Mouse (Mus musculus): ENCODE measurements at regions not wholly inside any gene's neighbourhood (a gene's known extent, or its start where the extent isn't known, plus 50 kb on each side); places are given as distances from the start of the nearest gene placed in this dataset.

DNA sequence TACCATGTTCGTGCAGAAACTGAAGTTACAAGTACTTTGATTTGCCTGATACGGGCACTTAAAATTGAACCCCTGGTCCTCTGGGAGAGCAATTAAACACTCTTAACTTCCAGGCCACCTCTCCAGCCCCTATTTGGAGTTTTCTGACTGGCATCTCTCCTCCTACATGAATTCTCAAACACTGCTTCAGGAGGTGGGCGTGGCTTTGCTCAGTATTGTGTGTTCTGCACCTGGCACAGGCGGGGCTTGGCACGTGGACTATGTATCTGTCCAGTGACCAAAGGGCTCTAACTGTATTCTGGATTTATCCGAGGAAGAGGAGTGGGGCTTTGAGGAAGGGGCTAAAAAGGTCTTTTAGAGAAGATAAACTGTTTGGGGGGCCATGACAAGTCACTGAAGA lies 81.5 kb upstream of the Ppm1b start:
- H3K4me3 ChIP-seq (ENCODE audit: insufficient read depth, low read depth, low read length) = no peak overlapping the region
- H3K4me1 ChIP-seq (ENCODE audit: control insufficient read depth, insufficient read depth, insufficient read length, low read length) = peaks cover 4% of the 10 kb centered on the region; the same call in 1 of the 2 replicates
- H3K27ac ChIP-seq (replicated peaks; ENCODE audit: low read depth, low read length) = no peak overlapping the region

DNA sequence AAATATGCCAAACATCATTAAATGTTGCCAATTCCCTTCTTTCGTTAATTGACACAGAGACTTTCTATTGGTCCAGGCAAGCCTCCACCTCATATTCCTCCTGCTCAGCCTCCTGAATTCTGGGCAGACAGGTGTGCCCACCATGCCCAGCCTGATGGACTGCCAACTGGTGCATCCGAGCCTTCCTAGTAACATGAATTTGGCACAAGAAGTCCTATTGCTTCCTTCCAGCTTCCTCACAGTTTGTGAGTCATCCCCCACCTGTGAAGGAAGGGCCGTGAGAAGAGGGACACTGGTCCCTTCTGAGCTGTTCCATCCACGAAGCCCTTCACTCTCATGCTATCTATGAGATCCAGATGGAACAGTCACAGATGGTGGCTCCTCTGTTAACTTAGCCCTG lies 80.5 kb upstream of the Ppm1b start:
- peaks cover 4% of the 10 kb centered on the region; the same call in 1 of the 2 replicates for H3K4me1 ChIP-seq (ENCODE audit: control insufficient read depth, insufficient read depth, insufficient read length, low read length)
- no peak overlapping the region for H3K27ac ChIP-seq (replicated peaks; ENCODE audit: low read depth, low read length)
- H3K4me3 ChIP-seq (ENCODE audit: insufficient read depth, low read depth, low read length) = no peak overlapping the region

GRCm38 (mm10) chr17:84877176-84877863 lies 79.2 kb upstream of the Ppm1b start:
- H3K27ac ChIP-seq (replicated peaks; ENCODE audit: low read depth, low read length) = peak overlapping the region; percentile 81
- no peak overlapping the region for H3K4me3 ChIP-seq (ENCODE audit: insufficient read depth, low read depth, low read length)
- peaks cover 4% of the 10 kb centered on the region; the same call in 1 of the 2 replicates for H3K4me1 ChIP-seq (ENCODE audit: control insufficient read depth, insufficient read depth, insufficient read length, low read length)

DNA sequence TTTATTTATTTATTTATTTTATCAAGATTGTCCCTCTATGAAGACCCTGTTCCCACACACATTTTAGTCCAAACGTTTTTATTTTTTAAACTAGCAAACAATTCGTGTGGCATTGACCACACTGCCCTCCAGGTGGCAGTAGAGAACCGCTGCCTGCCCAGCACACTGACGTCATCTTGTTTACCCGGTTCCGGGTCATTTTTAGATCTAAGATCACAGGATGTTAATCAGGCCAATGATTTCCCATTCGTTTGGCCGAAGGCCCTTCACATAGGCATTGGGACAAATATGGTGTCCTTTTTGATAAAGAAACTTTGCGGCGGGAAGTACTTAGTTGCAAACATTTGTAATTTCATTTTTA lies 78.7 kb upstream of the Ppm1b start:
- no peak overlapping the region for H3K4me3 ChIP-seq (ENCODE audit: insufficient read depth, low read depth, low read length)

GRCm38 (mm10) chr17:84878316-84878715 lies 78.2 kb upstream of the Ppm1b start:
- Histone ChIP-seq H3K27ac (replicated peaks; ENCODE audit: low read depth, low read length) (peak overlapping the region; percentile 53), H3K4me1 (ENCODE audit: control insufficient read depth, insufficient read depth, insufficient read length, low read length) (peaks cover 4% of the 10 kb centered on the region; the same call in 1 of the 2 replicates), H3K4me3 (ENCODE audit: insufficient read depth, low read depth, low read length) (no peak overlapping the region)

More for the DNA sequence above, 78.7 kb upstream of the Ppm1b start:
- Histone ChIP-seq H3K27ac (replicated peaks; ENCODE audit: low read depth, low read length) (peak overlapping the region; percentile 53), H3K4me1 (ENCODE audit: control insufficient read depth, insufficient read depth, insufficient read length, low read length) (peaks cover 4% of the 10 kb centered on the region; the same call in 1 of the 2 replicates)

- no peaks in the 10 kb centered on the region for H3K4me1 ChIP-seq (ENCODE audit: control insufficient read depth, insufficient read depth, insufficient read length, low read length)
- H3K4me3 ChIP-seq (ENCODE audit: insufficient read depth, low read depth, low read length) = no peak overlapping the region
- no peak overlapping the region for H3K27ac ChIP-seq (replicated peaks; ENCODE audit: low read depth, low read length)
Measured at GRCm38 (mm10) chr17:84879146-84879545, 77.4 kb upstream of the Ppm1b start.

DNA sequence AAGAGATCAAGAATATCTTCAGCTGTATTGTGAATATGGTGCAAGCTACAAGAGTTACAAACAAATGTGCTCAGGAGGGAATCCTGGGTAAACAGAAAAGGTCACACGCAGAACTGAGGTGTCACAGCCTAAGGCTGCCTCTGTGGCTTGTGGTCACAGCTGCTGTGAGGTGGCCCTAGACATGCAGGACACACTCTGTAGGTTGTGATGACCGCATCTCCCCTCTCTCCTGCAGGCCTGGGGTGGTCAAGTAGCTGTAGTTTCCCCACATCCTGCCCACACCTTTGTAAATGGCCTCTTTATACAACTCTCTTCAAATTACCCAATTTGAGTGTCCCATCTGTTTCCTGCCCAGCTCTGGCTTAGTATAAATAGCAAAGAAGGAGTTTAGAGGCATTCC lies 75.6 kb upstream of the Ppm1b start:
- no peak overlapping the region for H3K27ac ChIP-seq (replicated peaks; ENCODE audit: low read depth, low read length)
- H3K4me3 ChIP-seq (ENCODE audit: insufficient read depth, low read depth, low read length) = no peak overlapping the region
- H3K4me1 ChIP-seq (ENCODE audit: control insufficient read depth, insufficient read depth, insufficient read length, low read length) = no peaks in the 10 kb centered on the region

GRCm38 (mm10) chr17:84888525-84888924 lies 68.0 kb upstream of the Ppm1b start:
- H3K4me1 ChIP-seq (ENCODE audit: control insufficient read depth, insufficient read depth, insufficient read length, low read length) = no peaks in the 10 kb centered on the region
- no peak overlapping the region for H3K4me3 ChIP-seq (ENCODE audit: insufficient read depth, low read depth, low read length)
- no peak overlapping the region for H3K27ac ChIP-seq (replicated peaks; ENCODE audit: low read depth, low read length)

DNA sequence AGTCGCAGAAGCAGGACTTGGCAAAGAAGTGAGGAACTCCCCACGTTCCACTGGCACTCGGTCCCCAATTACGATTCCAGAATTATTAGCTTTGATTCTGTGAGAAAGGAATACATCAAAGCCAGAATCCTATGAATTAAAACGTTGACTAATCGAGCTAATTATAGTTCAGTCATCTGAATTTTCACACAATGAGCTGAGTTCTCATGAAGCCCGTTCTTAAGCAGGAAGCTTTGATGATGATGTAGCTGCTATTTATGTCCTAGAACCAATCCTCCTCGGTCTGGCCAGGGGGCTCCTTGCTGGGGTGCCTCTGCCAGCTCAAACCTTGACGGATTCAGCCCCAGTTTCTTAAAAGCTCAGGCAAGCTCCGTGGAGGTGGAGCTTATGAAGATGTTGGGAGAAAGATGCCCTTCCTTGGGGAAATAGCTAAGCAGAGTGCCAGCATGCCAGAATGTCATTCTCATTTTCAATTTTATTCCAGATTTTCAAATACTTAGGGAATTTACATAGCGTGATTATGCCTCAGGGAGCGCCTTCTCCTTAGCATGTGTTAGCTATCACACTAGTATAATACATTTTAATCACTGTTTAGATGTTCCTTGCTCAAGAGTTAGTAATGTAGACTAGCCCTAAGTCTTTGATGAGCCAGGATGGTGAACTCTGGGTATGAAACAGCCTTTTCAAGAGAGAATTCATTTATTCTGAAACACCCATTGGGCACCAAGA lies 65.5 kb upstream of the Ppm1b start:
- Histone ChIP-seq H3K4me3 (ENCODE audit: insufficient read depth, low read depth, low read length) (no peak overlapping the region), H3K4me1 (ENCODE audit: control insufficient read depth, insufficient read depth, insufficient read length, low read length) (no peaks in the 10 kb centered on the region), H3K27ac (replicated peaks; ENCODE audit: low read depth, low read length) (no peak overlapping the region)

- Histone ChIP-seq H3K4me3 (ENCODE audit: insufficient read depth, low read depth, low read length) (no peak overlapping the region), H3K27ac (replicated peaks; ENCODE audit: low read depth, low read length) (no peak overlapping the region), H3K4me1 (ENCODE audit: control insufficient read depth, insufficient read depth, insufficient read length, low read length) (no peaks in the 10 kb centered on the region)
Measured at GRCm38 (mm10) chr17:84893273-84894033, 63.1 kb upstream of the Ppm1b start.

DNA sequence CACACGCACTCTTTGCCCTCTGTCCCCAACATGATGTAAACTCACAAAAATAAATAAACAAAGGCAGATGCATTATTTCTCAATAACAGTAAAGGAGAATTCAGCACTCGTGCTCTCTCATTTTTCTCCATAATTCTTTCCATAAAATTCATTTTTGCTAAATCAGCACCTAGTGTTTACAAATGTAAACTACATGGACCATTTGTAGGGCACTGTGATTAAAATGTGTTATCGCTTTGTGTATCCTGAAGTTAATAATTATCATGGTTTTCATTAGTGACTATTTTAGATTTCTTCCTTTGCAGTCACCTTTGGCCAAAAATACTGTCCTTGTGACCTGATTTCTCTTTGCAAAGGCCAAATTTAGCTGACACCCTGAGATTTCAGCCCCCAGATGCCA lies 61.0 kb upstream of the Ppm1b start:
- no peak overlapping the region for H3K4me3 ChIP-seq (ENCODE audit: insufficient read depth, low read depth, low read length)
- no peak overlapping the region for H3K27ac ChIP-seq (replicated peaks; ENCODE audit: low read depth, low read length)
- no peaks in the 10 kb centered on the region for H3K4me1 ChIP-seq (ENCODE audit: control insufficient read depth, insufficient read depth, insufficient read length, low read length)

DNA sequence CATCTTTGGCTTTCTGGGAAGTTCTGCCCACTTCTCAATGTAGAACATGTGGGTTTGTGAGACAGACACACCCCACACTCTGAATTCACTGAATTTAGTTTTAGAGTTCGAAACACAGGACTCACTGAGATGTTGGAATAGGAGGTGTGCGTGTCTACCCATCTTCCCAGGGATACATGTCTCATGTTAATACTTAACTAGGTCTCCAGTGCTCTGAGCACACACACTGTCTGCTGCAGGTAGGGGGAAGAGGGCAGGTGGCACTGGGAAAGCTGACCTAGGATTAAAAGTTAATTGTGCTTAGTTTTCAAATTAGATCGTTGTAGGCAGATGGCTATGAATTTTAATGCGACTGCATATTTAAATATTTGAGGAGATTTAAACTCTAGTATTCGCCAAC lies 60.0 kb upstream of the Ppm1b start:
- Histone ChIP-seq H3K4me1 (ENCODE audit: control insufficient read depth, insufficient read depth, insufficient read length, low read length) (no peaks in the 10 kb centered on the region), H3K27ac (replicated peaks; ENCODE audit: low read depth, low read length) (no peak overlapping the region), H3K4me3 (ENCODE audit: insufficient read depth, low read depth, low read length) (no peak overlapping the region)

GRCm38 (mm10) chr17:84898407-84898806 lies 58.1 kb upstream of the Ppm1b start:
- no peak overlapping the region for H3K27ac ChIP-seq (replicated peaks; ENCODE audit: low read depth, low read length)
- H3K4me3 ChIP-seq (ENCODE audit: insufficient read depth, low read depth, low read length) = no peak overlapping the region
- no peaks in the 10 kb centered on the region for H3K4me1 ChIP-seq (ENCODE audit: control insufficient read depth, insufficient read depth, insufficient read length, low read length)

- no peak overlapping the region for H3K4me3 ChIP-seq (ENCODE audit: insufficient read depth, low read depth, low read length)
- no peak overlapping the region for H3K27ac ChIP-seq (replicated peaks; ENCODE audit: low read depth, low read length)
- H3K4me1 ChIP-seq (ENCODE audit: control insufficient read depth, insufficient read depth, insufficient read length, low read length) = no peaks in the 10 kb centered on the region
Measured at GRCm38 (mm10) chr17:84903625-84904337, 52.8 kb upstream of the Ppm1b start.

Measured in brown adipose tissue, adult 24 weeks (tissue).